10 mouse cellular contexts compared by ENCODE assay signal in the genomic region with DNA sequence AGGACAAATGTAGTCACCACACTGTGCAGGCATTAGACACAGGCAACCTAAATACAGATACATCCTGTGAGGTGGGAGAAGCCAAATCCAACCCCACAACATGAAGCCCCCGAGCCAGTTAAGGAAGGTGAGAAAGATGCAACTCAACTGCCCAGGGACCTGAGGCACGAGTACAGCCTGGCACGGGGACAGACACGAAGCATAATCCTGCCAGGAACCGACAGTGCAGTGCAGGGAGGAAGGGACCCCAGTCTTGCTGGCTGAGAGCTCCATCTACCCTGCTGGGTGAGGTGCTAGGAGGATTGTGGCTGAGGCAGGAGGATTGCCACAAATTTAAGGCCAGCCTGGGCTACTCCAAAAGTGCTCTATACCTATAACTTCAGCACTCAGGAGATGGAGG. TPM values are rescaled to one million over a fixed set of nuclear protein-coding genes. Genes with fewer than 3 reads are reported as not detected.
DNase-seq lines count a peak whose midpoint lies in the region; ATAC-seq and TF ChIP-seq lines count a peak whose summit lies in the region.
"Had no signal": no experiment of that assay in that cellular context is flagged by ENCODE, and none has a peak within 500 bp of the region (broad histone marks: within the 10 kb centered on the region; RNA-seq: fewer than 3 reads in every experiment).

No protein-coding gene starts in this region.

- no peaks in the 10 kb centered on the region for H3K27me3 ChIP-seq in lung, embryonic 14.5 days (ENCODE audit: insufficient read depth, low read length)
- H3K27me3 ChIP-seq in forebrain, embryonic 15.5 days, result no peaks in the 10 kb centered on the region
- H3K27me3 ChIP-seq: heart, embryonic 15.5 days had no signal

- 85% methylated on average over 5 of the region's 5 CpGs for WGBS in lung, embryonic 14.5 days
- WGBS in bone marrow, adult 2 months, result 84% methylated on average over 5 of the region's 5 CpGs
- WGBS in forebrain, embryonic 15.5 days, result 77% methylated on average over 5 of the region's 5 CpGs

- DNase-seq in cerebellum, postnatal 10 days, result peak; percentile 54 to 60
- no peak for DNase-seq in cerebellum, postnatal 36 days
- DNase-seq in lung, embryonic 14.5 days, result no peak
- no peak for DNase-seq in lung, adult 18-20 months
- DNase-seq in cerebellum, adult 18-20 months, result no peak

- H3K27ac ChIP-seq in lung, embryonic 14.5 days (ENCODE audit: low read depth), result no peak overlapping the region
- H3K27ac ChIP-seq in bone marrow, adult 2 months (ENCODE audit: control insufficient read depth, insufficient read depth, low read depth, low read length, poor library complexity), result no peak overlapping the region
- H3K27ac ChIP-seq in forebrain, embryonic 15.5 days (replicated peaks), result peak overlapping the region; percentile 13; the same call in 1 of the 2 replicates
- H3K27ac ChIP-seq: heart, embryonic 15.5 days; liver, embryonic 14.5 days had no signal

- ATAC-seq in lung, embryonic 14.5 days (ENCODE audit: insufficient read depth), result peak; percentile 8; the same call in 1 of the 2 replicates
- peak; percentile 7; the same call in 1 of the 2 replicates for ATAC-seq in forebrain, embryonic 15.5 days (replicated peaks)
- ATAC-seq in frontal cortex, adult (ENCODE audit: low TSS enrichment), result no peak

- H3K4me2 ChIP-seq in lung, embryonic 14.5 days, result no peak overlapping the region
- no peak overlapping the region for H3K4me2 ChIP-seq in forebrain, embryonic 15.5 days (replicated peaks)
- H3K4me2 ChIP-seq: heart, embryonic 15.5 days had no signal

- TF ChIP-seq POLR2A in bone marrow, adult 2 months (IDR thresholded peaks at IDR 0.05; ENCODE audit: borderline replicate concordance, control insufficient read depth, low read depth, low read length), result no peak

- TF ChIP-seq CTCF in lung, embryonic 14.5 days (IDR thresholded peaks at IDR 0.05; ENCODE audit: low read depth), result no peak
- peak; percentile 4; the same call in 1 of the 2 replicates for TF ChIP-seq CTCF in bone marrow, adult 2 months (IDR thresholded peaks at IDR 0.05; ENCODE audit: control insufficient read depth, insufficient read depth, low read length)

- no peak overlapping the region for H3K9ac ChIP-seq in lung, embryonic 14.5 days
- no peak overlapping the region for H3K9ac ChIP-seq in forebrain, embryonic 15.5 days (replicated peaks)
- H3K9ac ChIP-seq: heart, embryonic 15.5 days; liver, embryonic 14.5 days had no signal

- peaks cover 57% of the 10 kb centered on the region for H3K36me3 ChIP-seq in lung, embryonic 14.5 days (ENCODE audit: insufficient read depth)
- H3K36me3 ChIP-seq in forebrain, embryonic 15.5 days, result peaks cover 23% of the 10 kb centered on the region; the same call in 1 of the 2 replicates

- H3K4me1 ChIP-seq in lung, embryonic 14.5 days (ENCODE audit: insufficient read depth), result no peaks in the 10 kb centered on the region
- peaks cover 6% of the 10 kb centered on the region for H3K4me1 ChIP-seq in bone marrow, adult 2 months (ENCODE audit: control insufficient read depth, insufficient read depth, low read length)
- H3K4me1 ChIP-seq in forebrain, embryonic 15.5 days, result peaks cover 63% of the 10 kb centered on the region

- H3K9me3 ChIP-seq in lung, embryonic 14.5 days (ENCODE audit: low read depth, low read length), result no peaks in the 10 kb centered on the region
- no peaks in the 10 kb centered on the region for H3K9me3 ChIP-seq in forebrain, embryonic 15.5 days
- H3K9me3 ChIP-seq: heart, embryonic 15.5 days had no signal

- no peak overlapping the region for H3K4me3 ChIP-seq in lung, embryonic 14.5 days (ENCODE audit: low read depth, low read length)
- no peak overlapping the region for H3K4me3 ChIP-seq in bone marrow, adult 2 months (replicated peaks; ENCODE audit: control insufficient read depth, low read depth, low read length)
- H3K4me3 ChIP-seq in forebrain, embryonic 15.5 days, result no peak overlapping the region
- H3K4me3 ChIP-seq: heart, embryonic 15.5 days had no signal

RNA-seq across cellular contexts. Expression of gene Fbxl18, which starts 18.3 kb away (rescaled TPM):
- 11.2 and 11.8 TPM in 2 replicates for polyA plus RNA-seq in lung, embryonic 14.5 days (2014; fragmentation: Nextera tagmentation; extraction: Ambion mirVana)
- 4.6 and 10.8 TPM in 2 replicates for polyA plus RNA-seq in bone marrow, adult 2 months (2011; ENCODE audit: insufficient read depth, insufficient read length, low replicate concordance, missing spikeins)
- 32.6 and 34.2 TPM in 2 replicates for polyA plus RNA-seq in forebrain, embryonic 15.5 days (2015; fragmentation: Nextera tagmentation; extraction: Ambion mirVana)

RNA-seq across cellular contexts. Expression of gene Actb, which starts 29.7 kb away (rescaled TPM):
- 16,801 and 17,929 TPM in 2 replicates for polyA plus RNA-seq in lung, embryonic 14.5 days (2014; fragmentation: Nextera tagmentation; extraction: Ambion mirVana)
- polyA plus RNA-seq in bone marrow, adult 2 months (2011; ENCODE audit: insufficient read depth, insufficient read length, low replicate concordance, missing spikeins), result 3,846 and 7,097 TPM in 2 replicates
- 16,767 and 16,970 TPM in 2 replicates for polyA plus RNA-seq in forebrain, embryonic 15.5 days (2015; fragmentation: Nextera tagmentation; extraction: Ambion mirVana)

RNA-seq across cellular contexts. Expression of gene Tnrc18, which starts 59.4 kb away (rescaled TPM):
- polyA plus RNA-seq in lung, embryonic 14.5 days (2014; fragmentation: Nextera tagmentation; extraction: Ambion mirVana), result 38.4 and 40.4 TPM in 2 replicates
- polyA plus RNA-seq in bone marrow, adult 2 months (2011; ENCODE audit: insufficient read depth, insufficient read length, low replicate concordance, missing spikeins), result 24.3 and 57.5 TPM in 2 replicates
- polyA plus RNA-seq in forebrain, embryonic 15.5 days (2015; fragmentation: Nextera tagmentation; extraction: Ambion mirVana), result 45.9 and 48.3 TPM in 2 replicates

Comparison
In these comparisons a context has a peak if more than half of its experiments do, and no peak if none do; other contexts are left out.
1. DNase-seq: peak in cerebellum, postnatal 10 days (2 of 2); none in cerebellum, postnatal 36 days (0 of 2), lung, embryonic 14.5 days (single experiment), lung, adult 18-20 months (0 of 2) and cerebellum, adult 18-20 months (0 of 2).